Mouse (Mus musculus): Measurements from ENCODE around the gene Map3k3. TPM values are rescaled to one million over a fixed set of nuclear protein-coding genes. Genes with fewer than 3 reads are reported as not detected.

Map3k3 gene
- total RNA-seq, 2 experiments from 2014 or later: 24.2 to 29.1 TPM

Other genes with a start within 250 kb of the Map3k3 start
- gene Cyb561, start 131.3 kb upstream of the Map3k3 start, total RNA-seq (2021): 10 to 100 TPM; 64.4 to 65.2 TPM
- 10 to 100 TPM in 1 of 2 experiments, 1 to 10 TPM in 1; 9.7 to 10.5 TPM for gene Ace, start 116.7 kb upstream of the Map3k3 start, total RNA-seq (2021)
- gene Ace3, start 89.9 kb upstream of the Map3k3 start, total RNA-seq (2021): not detected
- gene Kcnh6, start 76.5 kb upstream of the Map3k3 start, total RNA-seq (2021): 1 to 10 TPM; 1.5 to 1.7 TPM
- 100 to 1,000 TPM; 209 to 210 TPM for gene Dcaf7, start 47.7 kb upstream of the Map3k3 start, total RNA-seq (2021)
- 10 to 100 TPM; 15.3 to 15.6 TPM for gene Taco1, start 18.6 kb upstream of the Map3k3 start, total RNA-seq (2021)
- not detected for gene Gm10840, start 76.2 kb downstream of the Map3k3 start, total RNA-seq (2021)
- 100 to 1,000 TPM in 1 of 2 experiments, 10 to 100 TPM in 1; 97.2 to 103 TPM for gene Limd2, start 76.2 kb downstream of the Map3k3 start, total RNA-seq (2021)
- 10 to 100 TPM; 24.3 to 26.9 TPM for gene Strada, start 117.6 kb downstream of the Map3k3 start, total RNA-seq (2021)
- gene Ccdc47, start 131.7 kb downstream of the Map3k3 start, total RNA-seq (2021): 10 to 100 TPM; 78.5 to 79.8 TPM
- 10 to 100 TPM; 69.0 to 69.4 TPM for gene Ddx42, start 132.3 kb downstream of the Map3k3 start, total RNA-seq (2021)
- gene Ftsj3, start 171.5 kb downstream of the Map3k3 start, total RNA-seq (2021): 10 to 100 TPM; 28.9 to 30.7 TPM
- gene Psmc5, start 171.5 kb downstream of the Map3k3 start, total RNA-seq (2021): 100 to 1,000 TPM; 145 TPM
- gene Smarcd2, start 188.4 kb downstream of the Map3k3 start, total RNA-seq (2021): 10 to 100 TPM; 14.1 to 15.9 TPM
- under 1 TPM; 0.11 to 0.20 TPM for gene Tcam1, start 192.1 kb downstream of the Map3k3 start, total RNA-seq (2021)
- gene Gh, start 217.3 kb downstream of the Map3k3 start, total RNA-seq (2021): not detected
- not detected for gene Cd79b, start 230.1 kb downstream of the Map3k3 start, total RNA-seq (2021)

Measured in left cerebral cortex, postnatal 14 days (tissue).